Mouse (Mus musculus) hindbrain, postnatal 0 days (tissue): ENCODE measurements around the gene Cux2. TPM values are rescaled to one million over a fixed set of nuclear protein-coding genes. Genes with fewer than 3 reads are reported as not detected.

Experiments used
- ATAC-seq: fragments of 200-750 bp; cut with Nextera tagmentation; 2 replicates; pipeline ENCODE4 v1.8.0; 2017; ENCODE audit warnings: mild to moderate bottlenecking, moderate TSS enrichment, moderate library complexity
- DNase-seq: peaks from one replicate; pipeline ENCODE4 v3.0.0-alpha.2; 2015; ENCODE audit warnings: low spot score
- H3K27ac ChIP-seq: fragments of 300-500 bp; sonication (generic); 2 replicates; pipeline ENCODE4 v1.5.1; 2014; ENCODE audit warnings: mild to moderate bottlenecking
- H3K27me3 ChIP-seq: fragments of 300-500 bp; sonication (generic); 2 replicates; pipeline ENCODE4 v1.6.1; 2014; ENCODE audit warnings: low read length, mixed read lengths; ENCODE audit not compliant: insufficient read depth
- H3K36me3 ChIP-seq: fragments of 300-500 bp; sonication (generic); 2 replicates; pipeline ENCODE4 v1.6.1; 2014; ENCODE audit warnings: low read length, mixed read lengths; ENCODE audit not compliant: insufficient read depth
- H3K4me1 ChIP-seq: fragments of 300-500 bp; sonication (generic); 2 replicates; pipeline ENCODE4 v1.6.1; 2014; ENCODE audit warnings: antibody characterized with exemption, low read length, mixed read lengths; ENCODE audit not compliant: insufficient read depth
- H3K4me2 ChIP-seq: fragments of 300-500 bp; sonication (generic); 2 replicates; pipeline ENCODE4 v1.6.1; 2014; ENCODE audit warnings: low read depth, mild to moderate bottlenecking, low read length, moderate library complexity, mixed read lengths
- H3K4me3 ChIP-seq: fragments of 300-500 bp; sonication (generic); 2 replicates; pipeline ENCODE4 v1.5.1; 2014; ENCODE audit warnings: low read length
- H3K9ac ChIP-seq: fragments of 300-500 bp; sonication (generic); replicated peaks from 2 replicates; pipeline ENCODE4 v1.6.1; 2014; ENCODE audit warnings: mild to moderate bottlenecking, low read length, moderate library complexity, mixed read lengths
- H3K9me3 ChIP-seq: fragments of 300-500 bp; sonication (generic); 2 replicates; pipeline ENCODE4 v1.6.1; 2016; ENCODE audit warnings: low read length, mixed read lengths
- CTCF ChIP-seq: IDR thresholded peaks from 2 replicates; pipeline ENCODE4 v1.5.1; 2016; ENCODE audit warnings: antibody characterized with exemption, control low read depth, low read depth
- WGBS: fragments of 180-500 bp; shearing (Covaris S2); extraction: QIAGEN DNeasy Blood & Tissue Kit; methylation state at CpG from one replicate; pipeline ENCODE4 v1.1.7; 2014; 5-methylcytosine and 5-hydroxymethylcytosine counted together
- polyA plus RNA-seq: library from polyadenylated mRNA; unstranded; fragments of >200 nt; fragmentation: Nextera tagmentation; extraction: Ambion mirVana; gene quantifications from 2 replicates; pipeline ENCODE4 v1.2.1, GENCODE M21; 2015
- total RNA-seq: library from RNA; depleted of rRNA; stranded (reverse); fragments of >200 nt; gene quantifications from 2 replicates; pipeline ENCODE4 v1.2.3, GENCODE M21; 2014

Gene Cux2
- total and polyA plus RNA-seq, 2 experiments from 2014 or later, result 15.2 to 35.4 TPM

DNA sequence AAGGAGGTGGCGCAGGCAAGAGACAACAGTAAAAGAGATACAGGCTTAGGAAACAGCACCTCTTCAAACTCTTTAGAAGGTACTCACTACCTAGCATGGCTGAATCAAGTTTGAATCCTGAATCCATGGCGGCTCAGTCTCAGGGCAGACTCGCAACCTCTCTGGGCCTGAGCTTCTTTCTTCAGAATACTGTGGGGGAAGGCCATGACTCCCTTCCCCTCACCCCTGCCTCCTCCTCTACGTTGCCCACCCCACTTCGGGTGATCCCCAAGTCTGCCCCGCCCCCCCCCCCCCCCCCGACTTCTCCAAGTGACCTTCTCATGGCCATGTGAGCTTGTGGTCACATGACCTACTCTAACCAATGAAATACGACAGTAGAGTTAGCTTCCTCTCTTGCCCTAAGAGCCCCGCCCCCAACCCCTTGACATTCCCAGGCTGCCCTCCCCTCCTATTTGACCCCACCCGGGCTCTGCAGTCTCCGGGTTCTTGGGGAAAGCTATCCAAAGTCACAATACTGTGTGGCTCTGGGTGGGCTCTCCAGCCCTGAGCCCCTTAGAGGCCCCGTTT is 10.9 kb upstream of the Cux2 start:
- no peak overlapping the region for H3K9ac ChIP-seq
- H3K4me2 ChIP-seq, result no peak overlapping the region
- H3K9me3 ChIP-seq, result no peaks in the 10 kb centered on the region
- DNase-seq, result peak; percentile 34
- H3K27ac ChIP-seq, result no peak overlapping the region
- ATAC-seq, result 0 out of 2 replicates have a peak, but pooled peaks have one; percentile 30
- H3K27me3 ChIP-seq, result no peaks in the 10 kb centered on the region
- WGBS, result 32% methylated on average over 10 of the region's 12 CpGs
- no peak for TF ChIP-seq CTCF
- H3K36me3 ChIP-seq, result no peaks in the 10 kb centered on the region
- H3K4me3 ChIP-seq, result no peak overlapping the region
- no peaks in the 10 kb centered on the region for H3K4me1 ChIP-seq

GRCm38 (mm10) chr5:122059060-122060017 is 9.4 kb upstream of the Cux2 start:
- WGBS, result 26% methylated on average over 39 of the region's 39 CpGs
- peak; percentile 82 for DNase-seq
- ATAC-seq, result peak; percentile 50; the same call in 1 of the 2 replicates

DNA sequence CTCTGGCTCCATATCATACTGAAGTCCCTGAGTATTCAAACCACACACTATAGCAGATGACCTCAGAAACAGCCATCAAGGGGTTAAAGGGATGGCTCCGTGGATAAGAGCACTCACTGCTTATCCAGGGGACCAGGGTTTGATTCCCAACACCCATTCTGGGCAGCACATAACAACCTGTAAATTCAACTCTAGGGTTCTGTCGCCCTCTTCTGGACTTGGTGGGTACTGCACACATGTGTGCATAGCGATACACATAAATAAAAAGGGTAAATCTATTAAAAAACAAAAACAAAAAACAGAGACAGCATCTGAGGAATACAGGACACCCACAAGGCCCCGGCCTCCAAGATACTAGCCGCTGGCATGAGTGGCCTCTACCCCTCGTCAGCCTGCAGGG is 7.7 kb upstream of the Cux2 start:
- DNase-seq, result no peak
- no peaks in the 10 kb centered on the region for H3K27me3 ChIP-seq
- H3K4me2 ChIP-seq, result no peak overlapping the region
- H3K9ac ChIP-seq, result no peak overlapping the region
- no peaks in the 10 kb centered on the region; the same call in 1 of the 2 replicates for H3K4me1 ChIP-seq
- H3K4me3 ChIP-seq, result no peak overlapping the region
- H3K9me3 ChIP-seq, result no peaks in the 10 kb centered on the region
- peak; percentile 63 for TF ChIP-seq CTCF
- no peak overlapping the region for H3K27ac ChIP-seq
- no peaks in the 10 kb centered on the region for H3K36me3 ChIP-seq
- ATAC-seq, result no peak
- 72% methylated on average over 6 of the region's 6 CpGs for WGBS

More at GRCm38 (mm10) chr5:122059060-122060017, 9.4 kb upstream of the Cux2 start:
- H3K36me3 ChIP-seq, result no peaks in the 10 kb centered on the region
- H3K27me3 ChIP-seq, result no peaks in the 10 kb centered on the region
- H3K4me2 ChIP-seq, result peak overlapping the region; percentile 51
- peak overlapping the region; percentile 30; the same call in 1 of the 2 replicates for H3K9ac ChIP-seq
- H3K4me3 ChIP-seq, result peak overlapping the region; percentile 23
- H3K27ac ChIP-seq, result no peak overlapping the region
- no peaks in the 10 kb centered on the region for H3K9me3 ChIP-seq
- no peaks in the 10 kb centered on the region for H3K4me1 ChIP-seq
- peak; percentile 90 for TF ChIP-seq CTCF

- DNase-seq (no peak), ATAC-seq (no peak)
- Histone ChIP-seq H3K36me3 (no peaks in the 10 kb centered on the region), H3K27me3 (no peaks in the 10 kb centered on the region), H3K4me1 (no peaks in the 10 kb centered on the region; the same call in 1 of the 2 replicates), H3K4me2 (no peak overlapping the region), H3K4me3 (no peak overlapping the region), H3K9ac (no peak overlapping the region), H3K9me3 (no peaks in the 10 kb centered on the region), H3K27ac (no peak overlapping the region)
- TF ChIP-seq CTCF, result no peak
- 75% methylated on average over 8 of the region's 8 CpGs for WGBS
Observed at GRCm38 (mm10) chr5:122056557-122056956, 6.7 kb upstream of the Cux2 start.

DNA sequence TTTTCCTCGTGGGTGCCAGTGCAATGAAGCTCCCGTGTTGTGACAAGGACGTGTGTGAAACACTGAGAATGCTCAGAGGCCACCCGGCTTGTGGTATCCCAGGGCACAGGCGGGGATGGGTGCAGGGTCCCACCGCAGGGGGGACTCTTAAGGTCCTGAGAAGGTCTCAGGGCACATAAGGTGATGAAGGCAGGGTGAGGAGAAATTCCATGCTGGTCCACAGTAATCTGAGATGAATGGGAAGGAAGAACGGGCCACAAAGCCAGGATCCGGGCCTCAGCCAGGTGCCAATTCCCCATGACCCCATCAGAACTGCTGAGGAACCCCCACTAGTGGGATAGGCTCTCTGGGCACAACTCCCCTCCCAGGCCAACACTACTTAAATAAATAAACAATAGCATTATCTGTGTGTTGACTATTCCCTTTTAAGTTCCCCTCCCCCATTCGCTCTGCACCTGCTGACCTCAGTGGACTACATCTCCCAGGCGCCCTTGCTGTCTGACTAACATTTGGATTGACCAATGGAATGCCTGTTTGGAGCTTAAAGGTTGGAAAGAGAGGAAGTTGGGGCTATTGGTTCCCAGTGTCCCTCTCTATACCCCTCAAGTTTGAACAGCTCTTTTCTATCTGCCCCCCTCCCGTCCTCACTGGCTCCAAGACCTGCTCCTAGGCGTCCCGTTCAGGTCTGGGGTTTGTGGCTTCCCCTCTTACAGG is 4.4 kb upstream of the Cux2 start:
- no peaks in the 10 kb centered on the region for H3K9me3 ChIP-seq
- H3K27ac ChIP-seq, result peak overlapping the region; percentile 17; the same call in 1 of the 2 replicates
- peak overlapping the region; percentile 48 for H3K4me2 ChIP-seq
- H3K9ac ChIP-seq, result no peak overlapping the region
- no peak for TF ChIP-seq CTCF
- H3K4me3 ChIP-seq, result no peak overlapping the region
- no peaks in the 10 kb centered on the region for H3K36me3 ChIP-seq
- 39% methylated on average over 13 of the region's 13 CpGs for WGBS
- ATAC-seq, result peak; percentile 48
- H3K27me3 ChIP-seq, result no peaks in the 10 kb centered on the region
- DNase-seq, result peak; percentile 89
- no peaks in the 10 kb centered on the region; the same call in 1 of the 2 replicates for H3K4me1 ChIP-seq

- Histone ChIP-seq H3K4me3 (no peak overlapping the region), H3K9me3 (no peaks in the 10 kb centered on the region), H3K36me3 (no peaks in the 10 kb centered on the region), H3K9ac (no peak overlapping the region), H3K27me3 (no peaks in the 10 kb centered on the region), H3K4me2 (peak overlapping the region; percentile 25), H3K4me1 (no peaks in the 10 kb centered on the region; the same call in 1 of the 2 replicates), H3K27ac (peak overlapping the region; percentile 17; the same call in 1 of the 2 replicates)
- 6% methylated on average over 15 of the region's 15 CpGs for WGBS
- DNase-seq, result peak; percentile 47
- no peak for ATAC-seq
- TF ChIP-seq CTCF, result 0 out of 2 replicates have a peak, but pooled peaks have one; percentile 4
Observed at GRCm38 (mm10) chr5:122053587-122053986, 3.7 kb upstream of the Cux2 start.
